Comparison of ENCODE assay signal across 8 mouse cellular contexts in the genomic region with DNA sequence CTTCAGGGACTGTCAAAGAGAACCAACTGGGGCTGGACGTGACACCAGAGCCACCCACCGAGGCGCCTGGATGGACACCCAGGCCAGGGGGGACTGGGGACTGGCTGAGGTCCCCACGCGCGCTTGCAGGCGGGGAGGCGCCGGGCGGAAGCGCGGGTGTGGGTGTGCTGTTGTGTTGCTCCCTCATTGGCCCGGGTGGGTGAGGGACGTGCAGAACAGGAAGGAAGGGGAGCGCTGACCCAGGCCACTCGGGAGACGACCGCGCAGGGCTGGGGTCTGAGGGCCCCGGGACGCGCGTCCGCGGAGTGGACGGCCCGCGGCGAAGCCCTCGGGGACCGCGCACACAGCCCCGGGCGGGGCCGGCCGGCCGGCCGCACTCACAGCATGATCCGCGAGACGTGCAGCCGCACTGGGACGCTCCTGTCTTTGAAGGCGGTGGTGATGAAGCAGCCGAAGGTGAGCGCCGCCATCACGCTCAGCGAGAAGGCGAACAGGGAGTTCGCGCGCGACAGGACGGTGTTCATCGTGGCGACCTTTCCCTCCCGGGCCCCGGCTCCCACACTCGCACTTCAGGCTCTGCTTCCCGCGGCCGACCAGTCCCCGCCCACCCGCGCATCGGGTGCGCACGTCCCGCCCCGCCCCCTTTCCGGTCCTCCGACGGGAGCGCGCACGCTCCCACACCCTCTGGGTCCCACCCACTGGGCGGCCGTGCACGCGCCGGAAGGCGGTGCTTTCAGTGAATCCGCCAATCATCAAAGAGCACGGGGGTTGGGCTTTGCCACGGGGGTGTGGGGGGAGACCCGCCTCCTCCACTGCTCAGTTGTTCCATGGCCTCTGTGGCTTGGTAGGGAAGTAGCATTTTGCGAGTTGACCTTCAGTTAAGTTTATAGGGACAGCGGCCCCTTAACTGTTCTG. TPM values are rescaled to one million over a fixed set of nuclear protein-coding genes. Genes with fewer than 3 reads are reported as not detected.
DNase-seq lines count a peak whose midpoint lies in the region; ATAC-seq lines count a peak whose summit lies in the region.

Asb5 (plus strand) TSS at position 199 of the 915 bp plus-strand sequence.
Spcs3 (minus strand) TSS at position 617 of the 915 bp plus-strand sequence.

- WGBS in forebrain, embryonic 11.5 days: under 1% methylated on average over 88 of the region's 89 CpGs
- under 1% methylated on average over 89 of the region's 89 CpGs for WGBS in heart, embryonic 16.5 days
- under 1% methylated on average over 82 of the region's 89 CpGs for WGBS in liver, embryonic 15.5 days (ENCODE audit: insufficient replicate concordance)
- WGBS in neural tube, embryonic 12.5 days: under 1% methylated on average over 89 of the region's 89 CpGs

- H3K9me3 ChIP-seq in forebrain, embryonic 11.5 days (ENCODE audit: control insufficient read depth, low read length): no peaks in the 10 kb centered on the region
- no peaks in the 10 kb centered on the region for H3K9me3 ChIP-seq in heart, embryonic 16.5 days (replicated peaks; ENCODE audit: control insufficient read depth, low read length)
- H3K9me3 ChIP-seq in liver, embryonic 15.5 days (replicated peaks): no peaks in the 10 kb centered on the region
- no peaks in the 10 kb centered on the region for H3K9me3 ChIP-seq in neural tube, embryonic 12.5 days

- H3K9ac ChIP-seq in forebrain, embryonic 11.5 days (ENCODE audit: low read length): peak within 1 kb of the TSS; percentile 86
- peak within 1 kb of the TSS; percentile 86 for H3K9ac ChIP-seq in heart, embryonic 16.5 days (ENCODE audit: low read length)
- peak within 1 kb of the TSS; percentile 80 for H3K9ac ChIP-seq in liver, embryonic 15.5 days
- peak within 1 kb of the TSS; percentile 87 for H3K9ac ChIP-seq in neural tube, embryonic 12.5 days

- H3K36me3 ChIP-seq in forebrain, embryonic 11.5 days (ENCODE audit: control insufficient read depth, insufficient read depth, low read length): no peaks in the 10 kb centered on the region
- H3K36me3 ChIP-seq in heart, embryonic 16.5 days (ENCODE audit: control insufficient read depth, insufficient read depth): peaks cover 3% of the 10 kb centered on the region; the same call in 1 of the 2 replicates
- peaks cover 11% of the 10 kb centered on the region for H3K36me3 ChIP-seq in liver, embryonic 15.5 days (replicated peaks)
- no peaks in the 10 kb centered on the region for H3K36me3 ChIP-seq in neural tube, embryonic 12.5 days

- peak within 1 kb of the TSS; percentile 49 for H3K4me2 ChIP-seq in forebrain, embryonic 11.5 days (ENCODE audit: low read depth, low read length, severe bottlenecking)
- H3K4me2 ChIP-seq in heart, embryonic 16.5 days (ENCODE audit: low read depth, low read length): peak within 1 kb of the TSS; percentile 80
- H3K4me2 ChIP-seq in liver, embryonic 15.5 days: peak within 1 kb of the TSS; percentile 89
- H3K4me2 ChIP-seq in neural tube, embryonic 12.5 days (replicated peaks): peak within 1 kb of the TSS; percentile 64

- DNase-seq in CD8-positive naive resting alpha-beta T cell, adult 2 months (ENCODE audit: low read depth in 2 of 2, low spot score in 2 of 2): peak; percentile 89 to 91
- peak; percentile 90 for DNase-seq in c-Kit-positive CD71-positive TER-119-negative erythroid progenitor cells, embryonic 14.5 days (ENCODE audit: low read depth)
- DNase-seq in forebrain, embryonic 11.5 days (ENCODE audit: low spot score): peak; percentile 97
- DNase-seq in kidney, postnatal 36 days: peak; percentile 96 to 99
- peak; percentile 89 for DNase-seq in telencephalon, adult 2 months (ENCODE audit: low read depth, low spot score)

- ATAC-seq in forebrain, embryonic 11.5 days (replicated peaks; ENCODE audit: low FRiP score): peak; percentile 94
- peak; percentile 96 for ATAC-seq in heart, embryonic 16.5 days (replicated peaks; ENCODE audit: extremely low read depth, insufficient read depth, low FRiP score)
- peak; percentile 90 for ATAC-seq in liver, embryonic 15.5 days (ENCODE audit: insufficient read depth)
- peak; percentile 96 for ATAC-seq in neural tube, embryonic 12.5 days (ENCODE audit: low FRiP score, low read depth)

- H3K4me1 ChIP-seq in forebrain, embryonic 11.5 days (replicated peaks; ENCODE audit: control insufficient read depth, insufficient read depth, low read length): peaks cover 3% of the 10 kb centered on the region; the same call in 1 of the 2 replicates
- H3K4me1 ChIP-seq in heart, embryonic 16.5 days (ENCODE audit: control insufficient read depth, insufficient read depth, low read length): peaks cover 14% of the 10 kb centered on the region
- H3K4me1 ChIP-seq in liver, embryonic 15.5 days (replicated peaks): peaks cover 28% of the 10 kb centered on the region
- H3K4me1 ChIP-seq in neural tube, embryonic 12.5 days: peaks cover 11% of the 10 kb centered on the region

- peak within 1 kb of the TSS; percentile 73 for H3K4me3 ChIP-seq in forebrain, embryonic 11.5 days (ENCODE audit: low read depth, low read length)
- H3K4me3 ChIP-seq in heart, embryonic 16.5 days (ENCODE audit: low read length): peak within 1 kb of the TSS; percentile 76
- H3K4me3 ChIP-seq in liver, embryonic 15.5 days (replicated peaks): peak within 1 kb of the TSS; percentile 90
- H3K4me3 ChIP-seq in neural tube, embryonic 12.5 days: peak within 1 kb of the TSS; percentile 85

- no peaks in the 10 kb centered on the region for H3K27me3 ChIP-seq in forebrain, embryonic 11.5 days (ENCODE audit: control insufficient read depth, insufficient read depth, low read length)
- no peaks in the 10 kb centered on the region for H3K27me3 ChIP-seq in heart, embryonic 16.5 days (ENCODE audit: control insufficient read depth, insufficient read depth, low read length)
- H3K27me3 ChIP-seq in liver, embryonic 15.5 days: no peaks in the 10 kb centered on the region
- H3K27me3 ChIP-seq in neural tube, embryonic 12.5 days (replicated peaks): no peaks in the 10 kb centered on the region

- H3K27ac ChIP-seq in forebrain, embryonic 11.5 days (ENCODE audit: low read depth, low read length): peak within 1 kb of the TSS; percentile 52; the same call in 1 of the 2 replicates
- peak within 1 kb of the TSS; percentile 83 for H3K27ac ChIP-seq in heart, embryonic 16.5 days (ENCODE audit: low read length)
- H3K27ac ChIP-seq in liver, embryonic 15.5 days (replicated peaks): peak within 1 kb of the TSS; percentile 83
- peak within 1 kb of the TSS; percentile 38; the same call in 1 of the 2 replicates for H3K27ac ChIP-seq in neural tube, embryonic 12.5 days

RNA-seq across cellular contexts. Expression of gene Asb5, which starts in this region (rescaled TPM):
- 4.2 and 8.2 TPM in 2 replicates for polyA plus RNA-seq in forebrain, embryonic 11.5 days (2014; fragmentation: Nextera tagmentation; extraction: Ambion mirVana)
- 4.7 and 5.9 TPM in 2 replicates for polyA plus RNA-seq in heart, embryonic 16.5 days (2015; fragmentation: Nextera tagmentation; extraction: Ambion mirVana)
- 1.3 and 2.4 TPM in 2 replicates for polyA plus RNA-seq in liver, embryonic 15.5 days (2015; fragmentation: Nextera tagmentation; extraction: Ambion mirVana)
- 7.7 and 8.1 TPM in 2 replicates for polyA plus RNA-seq in neural tube, embryonic 12.5 days (2016; fragmentation: Nextera tagmentation; extraction: Ambion mirVana)

RNA-seq across cellular contexts. Expression of gene Spcs3, which starts in this region (rescaled TPM):
- polyA plus RNA-seq in forebrain, embryonic 11.5 days (2014; fragmentation: Nextera tagmentation; extraction: Ambion mirVana): 84.3 and 85.8 TPM in 2 replicates
- polyA plus RNA-seq in heart, embryonic 16.5 days (2015; fragmentation: Nextera tagmentation; extraction: Ambion mirVana): 59.3 and 67.2 TPM in 2 replicates
- polyA plus RNA-seq in liver, embryonic 15.5 days (2015; fragmentation: Nextera tagmentation; extraction: Ambion mirVana): 57.2 and 60.2 TPM in 2 replicates
- polyA plus RNA-seq in neural tube, embryonic 12.5 days (2016; fragmentation: Nextera tagmentation; extraction: Ambion mirVana): 69.5 and 71.3 TPM in 2 replicates

Comparison
In these comparisons a context has a peak if more than half of its experiments do, and no peak if none do; other contexts are left out.
1. Peak in every context shown above with its lines: DNase-seq, ATAC-seq, H3K4me3 ChIP-seq and H3K27ac ChIP-seq.